Mouse (Mus musculus) embryonic facial prominence, embryonic 10.5 days (tissue): ENCODE measurements around the gene Rasgrf2. TPM values are rescaled to one million over a fixed set of nuclear protein-coding genes. Genes with fewer than 3 reads are reported as not detected.

Experiments
- DNase-seq: peaks from one replicate; pipeline ENCODE4 v3.0.0-alpha.2; 2017; ENCODE audit warnings: low spot score
- H3K27ac ChIP-seq: fragments of 300-500 bp; sonication (generic); replicated peaks from 2 replicates; pipeline ENCODE4 v1.5.1; 2016; ENCODE audit warnings: mild to moderate bottlenecking
- H3K27me3 ChIP-seq: fragments of 300-500 bp; sonication (generic); replicated peaks from 2 replicates; pipeline ENCODE4 v1.6.1; 2016; ENCODE audit warnings: low read depth, mild to moderate bottlenecking; ENCODE audit not compliant: poor library complexity, severe bottlenecking
- H3K36me3 ChIP-seq: fragments of 300-500 bp; sonication (generic); replicated peaks from 2 replicates; pipeline ENCODE4 v1.6.1; 2016; ENCODE audit warnings: mild to moderate bottlenecking, moderate library complexity
- H3K4me1 ChIP-seq: fragments of 300-500 bp; sonication (generic); 2 replicates; pipeline ENCODE4 v1.6.1; 2016
- H3K4me3 ChIP-seq: fragments of 300-500 bp; sonication (generic); 2 replicates; pipeline ENCODE4 v1.5.1; 2016; ENCODE audit warnings: mild to moderate bottlenecking, moderate library complexity
- H3K9me3 ChIP-seq: fragments of 300-500 bp; sonication (generic); 2 replicates; pipeline ENCODE4 v1.6.1; 2016; ENCODE audit warnings: mild to moderate bottlenecking
- WGBS: fragments of 180-500 bp; shearing (Covaris S2); methylation state at CpG from one replicate; pipeline ENCODE4 v1.1.7; 2016; 5-methylcytosine and 5-hydroxymethylcytosine counted together
- polyA plus RNA-seq: library from polyadenylated mRNA; unstranded; fragments of >200 nt; fragmentation: Nextera tagmentation; extraction: Ambion mirVana; gene quantifications from 2 replicates; pipeline ENCODE4 v1.2.1, GENCODE M21; 2016

Gene Rasgrf2
- polyA plus RNA-seq, 1 experiment from 2014 or later: 0.04 TPM

- WGBS: 85% methylated on average over 3 of the region's 3 CpGs
- no peaks in the 10 kb centered on the region for H3K36me3 ChIP-seq
- no peaks in the 10 kb centered on the region for H3K27me3 ChIP-seq
- no peak overlapping the region for H3K4me3 ChIP-seq
- H3K27ac ChIP-seq: no peak overlapping the region
- DNase-seq: no peak
- no peaks in the 10 kb centered on the region for H3K4me1 ChIP-seq
- no peaks in the 10 kb centered on the region for H3K9me3 ChIP-seq
These were observed 101.8 kb downstream of the Rasgrf2 start for GRCm38 (mm10) chr13:92029666-92030065.

GRCm38 (mm10) chr13:92027951-92028350 lies 103.5 kb downstream of the Rasgrf2 start:
- H3K27ac ChIP-seq: no peak overlapping the region
- DNase-seq: no peak
- H3K4me3 ChIP-seq: no peak overlapping the region
- 85% methylated on average over 5 of the region's 5 CpGs for WGBS
- no peaks in the 10 kb centered on the region for H3K36me3 ChIP-seq
- no peaks in the 10 kb centered on the region for H3K9me3 ChIP-seq
- H3K27me3 ChIP-seq: no peaks in the 10 kb centered on the region
- H3K4me1 ChIP-seq: no peaks in the 10 kb centered on the region

- H3K27ac ChIP-seq: no peak overlapping the region
- H3K27me3 ChIP-seq: no peaks in the 10 kb centered on the region
- H3K36me3 ChIP-seq: no peaks in the 10 kb centered on the region
- no peaks in the 10 kb centered on the region for H3K9me3 ChIP-seq
- no peak for DNase-seq
- H3K4me3 ChIP-seq: no peak overlapping the region
- no peaks in the 10 kb centered on the region for H3K4me1 ChIP-seq
- WGBS: 79% methylated on average over 2 of the region's 2 CpGs
These were observed 104.8 kb downstream of the Rasgrf2 start for GRCm38 (mm10) chr13:92026651-92027050.

GRCm38 (mm10) chr13:92025124-92025523 lies 106.3 kb downstream of the Rasgrf2 start:
- no peak overlapping the region for H3K27ac ChIP-seq
- no peak for DNase-seq
- no peaks in the 10 kb centered on the region for H3K27me3 ChIP-seq
- H3K4me3 ChIP-seq: no peak overlapping the region
- no peaks in the 10 kb centered on the region for H3K36me3 ChIP-seq
- no peaks in the 10 kb centered on the region for H3K4me1 ChIP-seq
- H3K9me3 ChIP-seq: no peaks in the 10 kb centered on the region
- WGBS: 93% methylated on average over 3 of the region's 3 CpGs

- no peak for DNase-seq
- H3K9me3 ChIP-seq: no peaks in the 10 kb centered on the region
- WGBS: 87% methylated on average over 10 of the region's 10 CpGs
- H3K36me3 ChIP-seq: no peaks in the 10 kb centered on the region
- no peaks in the 10 kb centered on the region for H3K27me3 ChIP-seq
- no peak overlapping the region for H3K4me3 ChIP-seq
- H3K27ac ChIP-seq: no peak overlapping the region
- no peaks in the 10 kb centered on the region for H3K4me1 ChIP-seq
These were observed 109.3 kb downstream of the Rasgrf2 start for GRCm38 (mm10) chr13:92022202-92022601.

- Histone ChIP-seq H3K9me3 (no peaks in the 10 kb centered on the region), H3K36me3 (no peaks in the 10 kb centered on the region), H3K4me3 (no peak overlapping the region), H3K4me1 (no peaks in the 10 kb centered on the region), H3K27me3 (no peaks in the 10 kb centered on the region), H3K27ac (no peak overlapping the region)
- DNase-seq: no peak
- WGBS: 90% methylated on average over 3 of the region's 3 CpGs
These were observed 134.5 kb downstream of the Rasgrf2 start for GRCm38 (mm10) chr13:91996929-91997328.

GRCm38 (mm10) chr13:91991412-91991811 lies 140.0 kb downstream of the Rasgrf2 start:
- Histone ChIP-seq H3K27ac (no peak overlapping the region), H3K4me1 (no peaks in the 10 kb centered on the region), H3K36me3 (no peaks in the 10 kb centered on the region), H3K4me3 (no peak overlapping the region), H3K27me3 (no peaks in the 10 kb centered on the region), H3K9me3 (no peaks in the 10 kb centered on the region)
- no peak for DNase-seq
- WGBS: 88% methylated on average over 2 of the region's 2 CpGs

GRCm38 (mm10) chr13:91990709-91991284 lies 140.7 kb downstream of the Rasgrf2 start:
- Histone ChIP-seq H3K9me3 (no peaks in the 10 kb centered on the region), H3K4me1 (no peaks in the 10 kb centered on the region), H3K36me3 (no peaks in the 10 kb centered on the region), H3K4me3 (no peak overlapping the region), H3K27ac (no peak overlapping the region), H3K27me3 (no peaks in the 10 kb centered on the region)
- 77% methylated on average over 6 of the region's 6 CpGs for WGBS
- no peak for DNase-seq

- Histone ChIP-seq H3K9me3 (no peaks in the 10 kb centered on the region), H3K27ac (no peak overlapping the region), H3K27me3 (no peaks in the 10 kb centered on the region), H3K4me1 (no peaks in the 10 kb centered on the region), H3K36me3 (no peaks in the 10 kb centered on the region), H3K4me3 (no peak overlapping the region)
- DNase-seq: no peak
- 86% methylated on average over 7 of the region's 7 CpGs for WGBS
These were observed 143.1 kb downstream of the Rasgrf2 start for GRCm38 (mm10) chr13:91988378-91988777.

GRCm38 (mm10) chr13:91986958-91987357 lies 144.5 kb downstream of the Rasgrf2 start:
- Histone ChIP-seq H3K9me3 (no peaks in the 10 kb centered on the region), H3K4me1 (no peaks in the 10 kb centered on the region), H3K27me3 (no peaks in the 10 kb centered on the region), H3K4me3 (no peak overlapping the region), H3K27ac (no peak overlapping the region), H3K36me3 (no peaks in the 10 kb centered on the region)
- 86% methylated on average over 6 of the region's 6 CpGs for WGBS
- no peak for DNase-seq

- Histone ChIP-seq H3K27ac (no peak overlapping the region), H3K9me3 (no peaks in the 10 kb centered on the region), H3K36me3 (no peaks in the 10 kb centered on the region), H3K4me1 (no peaks in the 10 kb centered on the region), H3K4me3 (no peak overlapping the region), H3K27me3 (no peaks in the 10 kb centered on the region)
- 71% methylated on average over 7 of the region's 7 CpGs for WGBS
- DNase-seq: no peak
These were observed 145.4 kb downstream of the Rasgrf2 start for GRCm38 (mm10) chr13:91985915-91986589.

- no peak overlapping the region for H3K4me3 ChIP-seq
- H3K27me3 ChIP-seq: no peaks in the 10 kb centered on the region
- no peaks in the 10 kb centered on the region for H3K4me1 ChIP-seq
- no peaks in the 10 kb centered on the region for H3K9me3 ChIP-seq
- no peak overlapping the region for H3K27ac ChIP-seq
- H3K36me3 ChIP-seq: no peaks in the 10 kb centered on the region
- DNase-seq: no peak
These were observed 146.4 kb downstream of the Rasgrf2 start for GRCm38 (mm10) chr13:91985019-91985418.

- WGBS: 96% methylated on average over 3 of the region's 3 CpGs
These were observed 149.4 kb downstream of the Rasgrf2 start for GRCm38 (mm10) chr13:91982080-91982479.

More at GRCm38 (mm10) chr13:91982080-91982479, 149.4 kb downstream of the Rasgrf2 start:
- Histone ChIP-seq H3K4me3 (no peak overlapping the region), H3K9me3 (no peaks in the 10 kb centered on the region), H3K36me3 (no peaks in the 10 kb centered on the region), H3K27ac (no peak overlapping the region), H3K4me1 (no peaks in the 10 kb centered on the region), H3K27me3 (no peaks in the 10 kb centered on the region)
- no peak for DNase-seq
